Mouse (Mus musculus) embryonic facial prominence, embryonic 15.5 days (tissue): ENCODE measurements around the gene Cep170. TPM values are rescaled to one million over a fixed set of nuclear protein-coding genes. Genes with fewer than 3 reads are reported as not detected.
A peak's percentile ranks its signal among the peaks of the same experiment; 100 is the strongest.

Experiments
- ATAC-seq: fragments of 200-750 bp; cut with Nextera tagmentation; 2 replicates; pipeline ENCODE4 v1.8.0; 2017; ENCODE audit warnings: low read depth, moderate TSS enrichment; ENCODE audit not compliant: insufficient number of reproducible peaks, low FRiP score, low TSS enrichment
- H3K27ac ChIP-seq: fragments of 300-500 bp; sonication (generic); replicated peaks from 2 replicates; pipeline ENCODE4 v1.5.1; 2015; ENCODE audit warnings: mild to moderate bottlenecking, inconsistent platforms
- H3K27me3 ChIP-seq: fragments of 300-500 bp; sonication (generic); 2 replicates; pipeline ENCODE4 v1.6.1; 2015; ENCODE audit warnings: inconsistent platforms
- H3K36me3 ChIP-seq: fragments of 300-500 bp; sonication (generic); 2 replicates; pipeline ENCODE4 v1.6.1; 2015; ENCODE audit warnings: mild to moderate bottlenecking, inconsistent platforms
- H3K4me1 ChIP-seq: fragments of 300-500 bp; sonication (generic); 2 replicates; pipeline ENCODE4 v1.6.1; 2015; ENCODE audit warnings: inconsistent platforms
- H3K4me2 ChIP-seq: fragments of 300-500 bp; sonication (generic); replicated peaks from 2 replicates; pipeline ENCODE4 v1.6.1; 2015; ENCODE audit warnings: mild to moderate bottlenecking, inconsistent platforms
- H3K4me3 ChIP-seq: fragments of 300-500 bp; sonication (generic); replicated peaks from 2 replicates; pipeline ENCODE4 v1.5.1; 2015; ENCODE audit warnings: mild to moderate bottlenecking, inconsistent platforms
- H3K9ac ChIP-seq: fragments of 300-500 bp; sonication (generic); 2 replicates; pipeline ENCODE4 v1.6.1; 2015; ENCODE audit warnings: inconsistent platforms
- H3K9me3 ChIP-seq: fragments of 300-500 bp; sonication (generic); replicated peaks from 2 replicates; pipeline ENCODE4 v1.6.1; 2016; ENCODE audit warnings: inconsistent platforms
- WGBS: fragments of 180-500 bp; shearing (Covaris S2); methylation state at CpG from one replicate; pipeline ENCODE4 v1.1.7; 2015; 5-methylcytosine and 5-hydroxymethylcytosine counted together
- polyA plus RNA-seq: library from polyadenylated mRNA; unstranded; fragments of >200 nt; fragmentation: Nextera tagmentation; extraction: Ambion mirVana; gene quantifications from 2 replicates; pipeline ENCODE4 v1.2.1, GENCODE M21; 2015

Cep170 gene
- polyA plus RNA-seq, 1 experiment from 2014 or later, result 28.9 TPM

GRCm38 (mm10) chr1:176825084-176825483 lies 11.2 kb upstream of the Cep170 start:
- no peak for ATAC-seq
- Histone ChIP-seq H3K4me1 (no peaks in the 10 kb centered on the region), H3K27me3 (no peaks in the 10 kb centered on the region), H3K27ac (no peak overlapping the region), H3K9me3 (no peaks in the 10 kb centered on the region), H3K4me2 (no peak overlapping the region), H3K36me3 (no peaks in the 10 kb centered on the region; the same call in 1 of the 2 replicates), H3K4me3 (no peak overlapping the region), H3K9ac (no peak overlapping the region)
- 96% methylated on average over 4 of the region's 4 CpGs for WGBS

DNA sequence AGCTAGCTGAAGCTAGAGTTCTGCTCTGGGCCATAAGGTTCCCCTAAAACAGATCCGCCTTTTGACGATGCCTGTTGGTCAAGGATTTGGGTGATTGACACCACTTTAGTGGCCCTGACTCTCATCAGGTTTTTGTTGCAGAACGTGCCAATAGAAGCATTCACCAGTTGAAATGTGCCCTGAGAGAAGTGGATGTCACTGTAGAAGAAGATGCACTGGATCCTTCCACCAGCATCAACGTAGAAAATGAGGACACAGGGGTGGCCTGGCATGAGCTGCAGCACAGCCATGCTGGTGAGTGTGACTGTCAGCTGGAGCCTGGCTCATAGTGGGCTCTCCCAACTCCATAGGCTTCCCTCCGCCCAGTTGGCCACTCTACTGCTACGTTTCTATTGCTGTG lies 10.7 kb upstream of the Cep170 start:
- Histone ChIP-seq H3K27me3 (no peaks in the 10 kb centered on the region), H3K27ac (no peak overlapping the region), H3K9ac (no peak overlapping the region), H3K4me1 (no peaks in the 10 kb centered on the region), H3K4me3 (no peak overlapping the region), H3K4me2 (no peak overlapping the region), H3K36me3 (no peaks in the 10 kb centered on the region; the same call in 1 of the 2 replicates), H3K9me3 (no peaks in the 10 kb centered on the region)
- ATAC-seq, result no peak
- 81% methylated on average over 6 of the region's 6 CpGs for WGBS

- H3K27ac ChIP-seq, result no peak overlapping the region
- H3K36me3 ChIP-seq, result no peaks in the 10 kb centered on the region; the same call in 1 of the 2 replicates
- H3K4me1 ChIP-seq, result no peaks in the 10 kb centered on the region
- H3K4me3 ChIP-seq, result no peak overlapping the region
- H3K9ac ChIP-seq, result no peak overlapping the region
- H3K4me2 ChIP-seq, result no peak overlapping the region
- H3K9me3 ChIP-seq, result no peaks in the 10 kb centered on the region
- no peaks in the 10 kb centered on the region for H3K27me3 ChIP-seq
- ATAC-seq, result no peak
- 80% methylated on average over 8 of the region's 8 CpGs for WGBS
These were observed 10.0 kb upstream of the Cep170 start for GRCm38 (mm10) chr1:176823889-176824288.

DNA sequence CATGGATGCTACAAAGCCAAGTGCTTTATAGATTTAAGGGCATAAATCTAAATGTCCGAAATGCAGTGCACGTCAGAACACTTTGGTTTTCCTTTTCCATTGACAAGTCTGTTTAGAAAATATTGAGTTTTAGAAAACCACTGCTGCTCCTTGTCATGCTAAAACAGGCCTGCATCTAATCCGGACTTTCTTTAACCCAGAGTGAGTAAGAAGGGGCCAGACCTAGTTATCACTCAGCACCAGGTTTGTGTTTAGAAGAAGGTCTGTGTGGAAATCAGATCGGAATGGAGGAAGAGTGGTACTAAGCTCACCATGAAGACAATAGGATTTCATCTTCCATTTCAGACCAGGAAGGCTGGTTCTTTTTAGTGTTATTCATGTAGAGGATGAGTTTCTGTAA lies 9.1 kb upstream of the Cep170 start:
- Histone ChIP-seq H3K27me3 (no peaks in the 10 kb centered on the region), H3K9ac (no peak overlapping the region), H3K9me3 (no peaks in the 10 kb centered on the region), H3K4me3 (no peak overlapping the region), H3K27ac (no peak overlapping the region), H3K36me3 (no peaks in the 10 kb centered on the region), H3K4me2 (no peak overlapping the region), H3K4me1 (peaks cover 3% of the 10 kb centered on the region; the same call in 1 of the 2 replicates)
- 67% methylated on average over 4 of the region's 4 CpGs for WGBS
- ATAC-seq, result no peak

- WGBS, result 25% methylated on average over 1 of the region's 1 CpGs
- no peaks in the 10 kb centered on the region for H3K9me3 ChIP-seq
- H3K36me3 ChIP-seq, result no peaks in the 10 kb centered on the region
- peaks cover 3% of the 10 kb centered on the region; the same call in 1 of the 2 replicates for H3K4me1 ChIP-seq
- no peak for ATAC-seq
- no peak overlapping the region for H3K4me2 ChIP-seq
- no peak overlapping the region for H3K4me3 ChIP-seq
- no peaks in the 10 kb centered on the region for H3K27me3 ChIP-seq
- H3K9ac ChIP-seq, result no peak overlapping the region
- H3K27ac ChIP-seq, result no peak overlapping the region
These were observed 8.1 kb upstream of the Cep170 start for GRCm38 (mm10) chr1:176821929-176822328.

DNA sequence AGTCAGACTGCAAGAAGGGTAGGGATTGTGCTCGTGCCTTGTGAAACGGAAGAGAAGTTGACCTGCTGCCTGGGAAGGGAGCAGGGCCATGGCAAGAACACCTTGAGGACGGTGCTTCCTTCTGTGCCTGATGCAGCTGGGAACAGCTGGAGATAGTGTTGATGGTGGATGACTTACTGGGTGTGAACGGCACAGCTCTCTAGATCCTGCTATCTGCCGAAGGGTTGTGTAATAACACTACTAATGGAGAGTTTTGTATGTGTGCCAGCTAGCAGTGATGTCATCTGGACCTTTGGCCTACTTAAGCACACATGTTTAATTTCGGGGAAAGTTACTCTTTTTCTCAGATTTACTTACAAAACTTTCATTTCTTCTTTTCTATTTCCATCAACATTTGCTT lies 4.9 kb upstream of the Cep170 start:
- H3K9me3 ChIP-seq, result no peaks in the 10 kb centered on the region
- H3K27ac ChIP-seq, result no peak overlapping the region
- H3K4me1 ChIP-seq, result peaks cover 6% of the 10 kb centered on the region; the same call in 1 of the 2 replicates
- H3K27me3 ChIP-seq, result no peaks in the 10 kb centered on the region
- no peak for ATAC-seq
- no peak overlapping the region for H3K4me3 ChIP-seq
- no peak overlapping the region for H3K9ac ChIP-seq
- no peaks in the 10 kb centered on the region for H3K36me3 ChIP-seq
- WGBS, result 59% methylated on average over 6 of the region's 6 CpGs
- no peak overlapping the region for H3K4me2 ChIP-seq

GRCm38 (mm10) chr1:176818147-176818546 lies 4.3 kb upstream of the Cep170 start:
- WGBS, result 80% methylated on average over 2 of the region's 2 CpGs

DNA sequence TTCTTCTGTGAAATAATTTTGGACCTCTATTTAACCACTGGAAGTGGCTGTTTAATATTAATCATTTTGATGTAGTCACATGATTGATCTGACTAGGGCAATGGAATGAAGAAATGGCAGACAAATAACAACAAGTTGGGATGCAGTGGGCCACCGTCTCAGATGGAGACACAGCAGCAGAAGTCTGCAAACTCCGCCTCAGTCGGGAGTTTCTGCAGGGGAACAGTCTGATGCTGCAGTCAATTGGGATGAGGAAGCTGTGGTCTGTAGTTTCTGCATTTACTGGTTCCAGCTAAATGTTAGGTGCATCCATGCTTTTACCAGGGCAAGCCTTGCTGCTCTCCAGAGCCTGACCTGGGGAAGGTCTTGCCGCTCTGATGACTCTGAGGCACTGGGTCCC lies 2.9 kb upstream of the Cep170 start:
- Histone ChIP-seq H3K9ac (no peak overlapping the region), H3K4me3 (no peak overlapping the region), H3K27ac (no peak overlapping the region), H3K4me1 (peaks cover 11% of the 10 kb centered on the region), H3K27me3 (no peaks in the 10 kb centered on the region), H3K36me3 (no peaks in the 10 kb centered on the region), H3K9me3 (no peaks in the 10 kb centered on the region), H3K4me2 (no peak overlapping the region)
- 82% methylated on average over 4 of the region's 4 CpGs for WGBS
- no peak for ATAC-seq

More at GRCm38 (mm10) chr1:176818147-176818546, 4.3 kb upstream of the Cep170 start:
- H3K27me3 ChIP-seq, result no peaks in the 10 kb centered on the region
- no peaks in the 10 kb centered on the region for H3K9me3 ChIP-seq
- no peaks in the 10 kb centered on the region for H3K36me3 ChIP-seq
- H3K4me1 ChIP-seq, result peaks cover 6% of the 10 kb centered on the region; the same call in 1 of the 2 replicates
- no peak for ATAC-seq
- no peak overlapping the region for H3K9ac ChIP-seq
- H3K27ac ChIP-seq, result no peak overlapping the region
- H3K4me2 ChIP-seq, result no peak overlapping the region
- H3K4me3 ChIP-seq, result no peak overlapping the region

GRCm38 (mm10) chr1:176814591-176815062 lies 760 bp upstream of the Cep170 start, which contains the start of gene Sdccag8:
Gene Sdccag8 (plus strand): TSS chr1:176814660.
- Histone ChIP-seq H3K4me3 (peak within 1 kb of the TSS; percentile 90), H3K4me1 (peaks cover 17% of the 10 kb centered on the region), H3K27ac (peak within 1 kb of the TSS; percentile 98), H3K9ac (peak within 1 kb of the TSS; percentile 78), H3K27me3 (no peaks in the 10 kb centered on the region), H3K36me3 (no peaks in the 10 kb centered on the region), H3K9me3 (no peaks in the 10 kb centered on the region), H3K4me2 (peak within 1 kb of the TSS; percentile 54)
- ATAC-seq, result peak; percentile 98
- under 1% methylated on average over 25 of the region's 25 CpGs for WGBS

GRCm38 (mm10) chr1:176813292-176814035 lies 403 bp downstream of the Cep170 start:
- peak overlapping the region; percentile 78 for H3K9ac ChIP-seq
- H3K27me3 ChIP-seq, result no peaks in the 10 kb centered on the region
- H3K4me1 ChIP-seq, result peaks cover 16% of the 10 kb centered on the region
- under 1% methylated on average over 72 of the region's 75 CpGs for WGBS
- peak overlapping the region; percentile 98 for H3K27ac ChIP-seq
- H3K4me2 ChIP-seq, result peak overlapping the region; percentile 54
- ATAC-seq, result peak; percentile 35
- peak overlapping the region; percentile 90 for H3K4me3 ChIP-seq
- no peaks in the 10 kb centered on the region for H3K36me3 ChIP-seq
- no peaks in the 10 kb centered on the region for H3K9me3 ChIP-seq

GRCm38 (mm10) chr1:176812491-176813291 lies 1.2 kb downstream of the Cep170 start:
- Histone ChIP-seq H3K9me3 (no peaks in the 10 kb centered on the region), H3K4me3 (peak overlapping the region; percentile 90), H3K27ac (peak overlapping the region; percentile 98), H3K27me3 (no peaks in the 10 kb centered on the region), H3K4me2 (peak overlapping the region; percentile 54), H3K4me1 (peaks cover 16% of the 10 kb centered on the region), H3K9ac (peak overlapping the region; percentile 78), H3K36me3 (no peaks in the 10 kb centered on the region)
- WGBS, result 11% methylated on average over 11 of the region's 11 CpGs
- ATAC-seq, result no peak
